Mouse (Mus musculus): ENCODE measurements at regions not wholly inside any gene's neighbourhood (a gene's known extent, or its start where the extent isn't known, plus 50 kb on each side); places are given as distances from the start of the nearest gene placed in this dataset.

DNA sequence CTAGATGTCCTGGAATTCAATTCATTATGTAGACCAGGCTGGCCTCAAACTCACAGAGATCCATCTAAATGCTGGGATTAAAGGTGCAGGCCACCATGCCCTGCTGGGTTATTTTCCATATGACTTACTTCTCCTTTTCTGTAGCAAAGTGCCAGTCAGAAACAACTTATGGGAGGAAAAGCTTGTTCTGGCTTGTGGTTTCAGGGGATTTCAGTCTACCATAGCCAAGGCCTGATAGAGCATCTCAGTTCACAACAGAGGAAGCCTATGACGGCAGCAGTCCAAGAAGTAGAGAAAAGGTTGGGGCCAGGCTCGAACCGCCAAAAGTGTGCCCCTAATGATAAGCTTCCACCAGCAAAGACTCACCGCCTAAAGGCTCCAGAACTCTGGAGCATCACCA is 110.5 kb upstream of the Hdac4 start:
- TF ChIP-seq POLR2A (IDR thresholded peaks at IDR 0.05; ENCODE audit: insufficient read length, low read depth) (no peak), E2F4 (IDR thresholded peaks at IDR 0.05; ENCODE audit: insufficient read depth) (no peak)

All from myocyte (in vitro differentiated cells).